Mouse (Mus musculus) hindbrain, embryonic 13.5 days (tissue): ENCODE measurements around the gene Cldnd2. TPM values are rescaled to one million over a fixed set of nuclear protein-coding genes. Genes with fewer than 3 reads are reported as not detected.

Experiments used
- ATAC-seq: fragments of 200-750 bp; cut with Nextera tagmentation; 2 replicates; pipeline ENCODE4 v1.8.0; 2017; ENCODE audit warnings: moderate TSS enrichment; ENCODE audit not compliant: low FRiP score
- H3K27ac ChIP-seq: fragments of 300-500 bp; sonication (generic); 2 replicates; pipeline ENCODE4 v1.5.1; 2015; ENCODE audit warnings: inconsistent platforms, mild to moderate bottlenecking, moderate library complexity
- H3K27me3 ChIP-seq: fragments of 300-500 bp; sonication (generic); 2 replicates; pipeline ENCODE4 v1.6.1; 2015; ENCODE audit warnings: mild to moderate bottlenecking, inconsistent platforms
- H3K36me3 ChIP-seq: fragments of 300-500 bp; sonication (generic); 2 replicates; pipeline ENCODE4 v1.6.1; 2015; ENCODE audit warnings: mild to moderate bottlenecking, inconsistent platforms
- H3K4me1 ChIP-seq: fragments of 300-500 bp; sonication (generic); replicated peaks from 2 replicates; pipeline ENCODE4 v1.6.1; 2015; ENCODE audit warnings: inconsistent platforms
- H3K4me2 ChIP-seq: fragments of 300-500 bp; sonication (generic); 2 replicates; pipeline ENCODE4 v1.6.1; 2015; ENCODE audit warnings: inconsistent platforms, mild to moderate bottlenecking, moderate library complexity
- H3K4me3 ChIP-seq: fragments of 300-500 bp; sonication (generic); 2 replicates; pipeline ENCODE4 v1.5.1; 2015; ENCODE audit warnings: mild to moderate bottlenecking, inconsistent platforms
- H3K9ac ChIP-seq: fragments of 300-500 bp; sonication (generic); 2 replicates; pipeline ENCODE4 v1.6.1; 2015; ENCODE audit warnings: mild to moderate bottlenecking, inconsistent platforms
- H3K9me3 ChIP-seq: fragments of 300-500 bp; sonication (generic); 2 replicates; pipeline ENCODE4 v1.6.1; 2016; ENCODE audit warnings: inconsistent platforms
- WGBS: fragments of 180-500 bp; shearing (Covaris S2); methylation state at CpG from one replicate; pipeline ENCODE4 v1.1.7; 2015; 5-methylcytosine and 5-hydroxymethylcytosine counted together
- polyA plus RNA-seq: library from polyadenylated mRNA; unstranded; fragments of >200 nt; fragmentation: Nextera tagmentation; extraction: Ambion mirVana; gene quantifications from 2 replicates; pipeline ENCODE4 v1.2.1, GENCODE M21; 2015

Cldnd2 gene
- polyA plus RNA-seq, 1 experiment from 2014 or later, result not detected

- H3K4me2 ChIP-seq, result no peak overlapping the region
- H3K27ac ChIP-seq, result no peak overlapping the region
- H3K9ac ChIP-seq, result no peak overlapping the region
- no peak for ATAC-seq
- H3K4me1 ChIP-seq, result no peaks in the 10 kb centered on the region
- WGBS, result 94% methylated on average over 11 of the region's 11 CpGs
- H3K9me3 ChIP-seq, result no peaks in the 10 kb centered on the region
- H3K27me3 ChIP-seq, result no peaks in the 10 kb centered on the region
- H3K4me3 ChIP-seq, result no peak overlapping the region
- H3K36me3 ChIP-seq, result peaks cover 50% of the 10 kb centered on the region
Observed at GRCm38 (mm10) chr7:43451726-43452125, 11.1 kb downstream of the Cldnd2 start.

- Histone ChIP-seq H3K4me1 (no peaks in the 10 kb centered on the region), H3K9me3 (no peaks in the 10 kb centered on the region), H3K27me3 (no peaks in the 10 kb centered on the region), H3K4me3 (no peak overlapping the region), H3K36me3 (peaks cover 58% of the 10 kb centered on the region), H3K4me2 (no peak overlapping the region), H3K9ac (no peak overlapping the region), H3K27ac (no peak overlapping the region)
- no peak for ATAC-seq
- 42% methylated on average over 4 of the region's 4 CpGs for WGBS
Observed at GRCm38 (mm10) chr7:43452609-43453008, 12.0 kb downstream of the Cldnd2 start.

- H3K4me2 ChIP-seq, result no peak overlapping the region
- 93% methylated on average over 14 of the region's 14 CpGs for WGBS
- no peak for ATAC-seq
- no peak overlapping the region for H3K9ac ChIP-seq
- H3K9me3 ChIP-seq, result no peaks in the 10 kb centered on the region
- H3K27ac ChIP-seq, result no peak overlapping the region
- no peak overlapping the region for H3K4me3 ChIP-seq
- H3K4me1 ChIP-seq, result no peaks in the 10 kb centered on the region
- H3K36me3 ChIP-seq, result peaks cover 66% of the 10 kb centered on the region
- no peaks in the 10 kb centered on the region for H3K27me3 ChIP-seq
Observed at GRCm38 (mm10) chr7:43453599-43454355, 13.2 kb downstream of the Cldnd2 start.

- no peak overlapping the region for H3K4me2 ChIP-seq
- no peak for ATAC-seq
- H3K27ac ChIP-seq, result no peak overlapping the region
- no peaks in the 10 kb centered on the region for H3K27me3 ChIP-seq
- H3K36me3 ChIP-seq, result peaks cover 66% of the 10 kb centered on the region
- 97% methylated on average over 6 of the region's 6 CpGs for WGBS
- H3K9me3 ChIP-seq, result no peaks in the 10 kb centered on the region
- H3K9ac ChIP-seq, result no peak overlapping the region
- H3K4me1 ChIP-seq, result no peaks in the 10 kb centered on the region
- H3K4me3 ChIP-seq, result no peak overlapping the region
Observed at GRCm38 (mm10) chr7:43454371-43454770, 13.8 kb downstream of the Cldnd2 start.

GRCm38 (mm10) chr7:43462851-43463250, 22.3 kb downstream of the Cldnd2 start, which contains the start of gene Vsig10l:
TSS of gene Vsig10l (plus strand) at chr7:43463151.
- WGBS, result 63% methylated on average over 4 of the region's 4 CpGs
- Histone ChIP-seq H3K4me1 (peaks cover 18% of the 10 kb centered on the region), H3K9ac (no peak within 1 kb of the TSS), H3K4me3 (no peak within 1 kb of the TSS), H3K36me3 (peaks cover 5% of the 10 kb centered on the region; the same call in 1 of the 2 replicates), H3K9me3 (no peaks in the 10 kb centered on the region), H3K27ac (no peak within 1 kb of the TSS), H3K4me2 (no peak within 1 kb of the TSS), H3K27me3 (peaks cover 38% of the 10 kb centered on the region)
- no peak for ATAC-seq

- H3K27ac ChIP-seq, result no peak overlapping the region
- H3K36me3 ChIP-seq, result no peaks in the 10 kb centered on the region
- 88% methylated on average over 7 of the region's 7 CpGs for WGBS
- no peaks in the 10 kb centered on the region for H3K9me3 ChIP-seq
- H3K27me3 ChIP-seq, result peaks cover 41% of the 10 kb centered on the region
- no peak overlapping the region for H3K4me2 ChIP-seq
- ATAC-seq, result no peak
- no peak overlapping the region for H3K4me3 ChIP-seq
- H3K9ac ChIP-seq, result no peak overlapping the region
- peaks cover 18% of the 10 kb centered on the region for H3K4me1 ChIP-seq
Observed at GRCm38 (mm10) chr7:43463976-43464375, 23.4 kb downstream of the Cldnd2 start.

GRCm38 (mm10) chr7:43464864-43465343, 24.3 kb downstream of the Cldnd2 start:
- Histone ChIP-seq H3K4me2 (peak overlapping the region; percentile 77), H3K27ac (peak overlapping the region; percentile 52; the same call in 1 of the 2 replicates), H3K4me1 (peaks cover 18% of the 10 kb centered on the region), H3K9ac (peak overlapping the region; percentile 74), H3K4me3 (peak overlapping the region; percentile 47), H3K27me3 (peaks cover 41% of the 10 kb centered on the region), H3K36me3 (no peaks in the 10 kb centered on the region), H3K9me3 (no peaks in the 10 kb centered on the region)
- peak; percentile 18 for ATAC-seq
- 10% methylated on average over 35 of the region's 35 CpGs for WGBS

GRCm38 (mm10) chr7:43465344-43466098, 24.9 kb downstream of the Cldnd2 start:
- WGBS, result under 1% methylated on average over 33 of the region's 33 CpGs
- peak; percentile 85 for ATAC-seq
- Histone ChIP-seq H3K36me3 (no peaks in the 10 kb centered on the region), H3K4me2 (peak overlapping the region; percentile 77), H3K4me1 (peaks cover 18% of the 10 kb centered on the region), H3K9me3 (no peaks in the 10 kb centered on the region), H3K27ac (peak overlapping the region; percentile 52), H3K4me3 (peak overlapping the region; percentile 47), H3K9ac (peak overlapping the region; percentile 74), H3K27me3 (peaks cover 41% of the 10 kb centered on the region)

GRCm38 (mm10) chr7:43466099-43466694, 25.6 kb downstream of the Cldnd2 start:
- ATAC-seq, result peak; percentile 66
- Histone ChIP-seq H3K9ac (peak overlapping the region; percentile 74), H3K4me2 (peak overlapping the region; percentile 77), H3K27me3 (peaks cover 41% of the 10 kb centered on the region), H3K4me1 (peaks cover 18% of the 10 kb centered on the region), H3K4me3 (peak overlapping the region; percentile 47), H3K27ac (peak overlapping the region; percentile 45; the same call in 1 of the 2 replicates), H3K36me3 (no peaks in the 10 kb centered on the region), H3K9me3 (no peaks in the 10 kb centered on the region)
- WGBS, result 2% methylated on average over 33 of the region's 33 CpGs

GRCm38 (mm10) chr7:43470373-43470772, 29.8 kb downstream of the Cldnd2 start:
- Histone ChIP-seq H3K4me3 (no peak overlapping the region), H3K27ac (no peak overlapping the region), H3K9ac (no peak overlapping the region), H3K27me3 (peaks cover 27% of the 10 kb centered on the region), H3K9me3 (no peaks in the 10 kb centered on the region), H3K4me2 (no peak overlapping the region), H3K4me1 (peaks cover 9% of the 10 kb centered on the region), H3K36me3 (peaks cover 22% of the 10 kb centered on the region)
- no peak for ATAC-seq
- WGBS, result 45% methylated on average over 8 of the region's 8 CpGs

GRCm38 (mm10) chr7:43475706-43476105, 35.1 kb downstream of the Cldnd2 start:
- no peak for ATAC-seq
- Histone ChIP-seq H3K36me3 (peaks cover 43% of the 10 kb centered on the region), H3K4me3 (no peak overlapping the region), H3K9me3 (no peaks in the 10 kb centered on the region), H3K4me1 (peaks cover 17% of the 10 kb centered on the region), H3K4me2 (no peak overlapping the region), H3K27ac (no peak overlapping the region), H3K27me3 (peaks cover 54% of the 10 kb centered on the region), H3K9ac (no peak overlapping the region)
- 15% methylated on average over 23 of the region's 23 CpGs for WGBS

GRCm38 (mm10) chr7:43476376-43476775, 35.8 kb downstream of the Cldnd2 start:
- no peak overlapping the region for H3K9ac ChIP-seq
- ATAC-seq, result no peak
- H3K27ac ChIP-seq, result no peak overlapping the region
- peaks cover 54% of the 10 kb centered on the region for H3K27me3 ChIP-seq
- H3K36me3 ChIP-seq, result peaks cover 43% of the 10 kb centered on the region
- no peak overlapping the region for H3K4me2 ChIP-seq
- H3K4me1 ChIP-seq, result peaks cover 23% of the 10 kb centered on the region
- no peak overlapping the region for H3K4me3 ChIP-seq
- 9% methylated on average over 13 of the region's 13 CpGs for WGBS
- H3K9me3 ChIP-seq, result no peaks in the 10 kb centered on the region
